Mouse (Mus musculus) stomach, embryonic 16.5 days (tissue): ENCODE results near the gene Cdh13. TPM values are rescaled to one million over a fixed set of nuclear protein-coding genes. Genes with fewer than 3 reads are reported as not detected.
"Not testable (repeated sequence)": the region's sequence is repeated elsewhere in the genome, so short reads cannot be mapped to it uniquely, and the experiment has no call there.

Experiments used
- ATAC-seq: fragments of 200-750 bp; cut with Nextera tagmentation; 2 replicates; pipeline ENCODE4 v1.8.0; 2017; ENCODE audit warnings: moderate number of reproducible peaks, moderate TSS enrichment; ENCODE audit not compliant: insufficient read depth, low FRiP score
- H3K27ac ChIP-seq: fragments of 300-500 bp; sonication (generic); 2 replicates; pipeline ENCODE4 v1.5.1; 2014; ENCODE audit warnings: low read length
- H3K27me3 ChIP-seq: fragments of 300-500 bp; sonication (generic); 2 replicates; pipeline ENCODE4 v1.6.1; 2014; ENCODE audit warnings: low read length, control low read depth, mixed read lengths; ENCODE audit not compliant: control insufficient read depth, insufficient read depth
- H3K36me3 ChIP-seq: fragments of 300-500 bp; sonication (generic); 2 replicates; pipeline ENCODE4 v1.6.1; 2014; ENCODE audit warnings: low read length; ENCODE audit not compliant: control insufficient read depth, insufficient read depth
- H3K4me1 ChIP-seq: fragments of 300-500 bp; sonication (generic); 2 replicates; pipeline ENCODE4 v1.6.1; 2014; ENCODE audit warnings: low read length, control low read depth, mixed read lengths; ENCODE audit not compliant: control insufficient read depth, insufficient read depth
- H3K4me2 ChIP-seq: fragments of 300-500 bp; sonication (generic); 2 replicates; pipeline ENCODE4 v1.6.1; 2014; ENCODE audit warnings: low read depth, low read length, mixed read lengths
- H3K4me3 ChIP-seq: fragments of 300-500 bp; sonication (generic); replicated peaks from 2 replicates; pipeline ENCODE4 v1.5.1; 2014; ENCODE audit warnings: mild to moderate bottlenecking, low read length
- H3K9ac ChIP-seq: fragments of 300-500 bp; sonication (generic); 2 replicates; pipeline ENCODE4 v1.6.1; 2014; ENCODE audit warnings: low read length
- H3K9me3 ChIP-seq: fragments of 300-500 bp; sonication (generic); replicated peaks from 2 replicates; pipeline ENCODE4 v1.6.1; 2016; ENCODE audit warnings: low read length, control low read depth; ENCODE audit not compliant: control insufficient read depth
- WGBS: fragments of 180-500 bp; shearing (Covaris S2); extraction: QIAGEN DNeasy Blood & Tissue Kit; methylation state at CpG from one replicate; pipeline ENCODE4 v1.1.7; 2014; 5-methylcytosine and 5-hydroxymethylcytosine counted together
- polyA plus RNA-seq: library from polyadenylated mRNA; unstranded; fragments of >200 nt; fragmentation: Nextera tagmentation; extraction: Ambion mirVana; gene quantifications from 2 replicates; pipeline ENCODE4 v1.2.1, GENCODE M21; 2015

The Cdh13 gene
- polyA plus RNA-seq, 1 experiment from 2014 or later: 19.9 TPM

DNA sequence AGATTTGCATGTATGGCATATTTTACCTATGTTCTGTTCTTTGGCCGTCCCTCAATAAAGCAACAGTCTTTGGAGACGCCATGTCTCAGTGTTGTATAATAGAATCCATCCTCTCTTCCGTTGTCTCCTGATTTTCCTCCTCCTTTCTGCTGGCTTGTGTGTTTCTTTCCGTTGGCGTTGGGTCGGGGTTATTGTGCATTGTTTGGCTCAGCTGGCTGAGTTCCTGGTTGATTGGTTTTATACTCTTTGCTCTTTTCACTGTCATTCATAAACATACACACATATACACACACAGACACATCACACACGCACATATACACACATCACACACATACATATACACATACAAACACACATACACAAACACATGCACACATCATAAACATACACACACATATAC is 470.6 kb downstream of the Cdh13 start:
- Histone ChIP-seq H3K27me3 (no peaks in the 10 kb centered on the region), H3K27ac (no peak overlapping the region), H3K9ac (no peak overlapping the region), H3K4me3 (no peak overlapping the region), H3K36me3 (no peaks in the 10 kb centered on the region), H3K9me3 (no peaks in the 10 kb centered on the region), H3K4me2 (no peak overlapping the region), H3K4me1 (no peaks in the 10 kb centered on the region)
- 74% methylated on average over 7 of the region's 7 CpGs for WGBS
- no peak for ATAC-seq

- not testable (repeated sequence) for H3K27ac ChIP-seq, H3K9me3 ChIP-seq, ATAC-seq, H3K36me3 ChIP-seq, H3K4me3 ChIP-seq, H3K9ac ChIP-seq, H3K4me2 ChIP-seq, H3K4me1 ChIP-seq, H3K27me3 ChIP-seq
- WGBS: 87% methylated on average over 6 of the region's 6 CpGs
Observed at GRCm38 (mm10) chr8:118777507-118777906, 494.0 kb downstream of the Cdh13 start.

GRCm38 (mm10) chr8:118778374-118778773 is 494.8 kb downstream of the Cdh13 start:
- no peak for ATAC-seq
- no peaks in the 10 kb centered on the region for H3K4me1 ChIP-seq
- H3K9ac ChIP-seq: no peak overlapping the region
- H3K4me2 ChIP-seq: no peak overlapping the region
- no peak overlapping the region for H3K27ac ChIP-seq
- no peaks in the 10 kb centered on the region for H3K27me3 ChIP-seq
- no peak overlapping the region for H3K4me3 ChIP-seq
- H3K9me3 ChIP-seq: no peaks in the 10 kb centered on the region
- H3K36me3 ChIP-seq: no peaks in the 10 kb centered on the region
- WGBS: 74% methylated on average over 1 of the region's 1 CpGs

DNA sequence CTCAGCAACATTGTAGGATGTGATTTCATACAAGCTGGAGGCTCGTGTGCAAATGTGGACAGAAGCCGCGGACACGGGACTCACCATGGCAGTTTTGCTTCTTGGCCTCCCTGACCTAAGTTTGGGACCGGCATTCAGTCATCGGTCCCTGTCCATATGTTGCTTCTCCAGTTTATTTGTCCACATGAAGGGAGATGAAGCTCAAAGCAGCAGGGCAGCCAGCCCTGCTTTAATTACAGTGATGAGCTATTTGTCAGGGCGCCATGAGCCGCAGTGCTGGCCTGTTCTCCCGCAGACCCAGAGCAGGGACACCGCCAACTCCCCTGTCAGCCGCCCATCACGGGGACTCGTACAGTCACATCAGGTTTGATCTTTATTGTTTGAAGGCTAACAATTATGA is 502.1 kb downstream of the Cdh13 start:
- H3K4me3 ChIP-seq: no peak overlapping the region
- no peak overlapping the region for H3K4me2 ChIP-seq
- H3K4me1 ChIP-seq: no peaks in the 10 kb centered on the region
- H3K9ac ChIP-seq: no peak overlapping the region
- no peak for ATAC-seq
- H3K27ac ChIP-seq: no peak overlapping the region
- H3K36me3 ChIP-seq: no peaks in the 10 kb centered on the region
- no peaks in the 10 kb centered on the region for H3K9me3 ChIP-seq
- H3K27me3 ChIP-seq: no peaks in the 10 kb centered on the region
- WGBS: 84% methylated on average over 13 of the region's 13 CpGs

- no peak overlapping the region for H3K27ac ChIP-seq
- no peaks in the 10 kb centered on the region for H3K36me3 ChIP-seq
- 78% methylated on average over 7 of the region's 7 CpGs for WGBS
- H3K27me3 ChIP-seq: no peaks in the 10 kb centered on the region
- H3K4me1 ChIP-seq: no peaks in the 10 kb centered on the region
- H3K4me2 ChIP-seq: no peak overlapping the region
- no peak overlapping the region for H3K9ac ChIP-seq
- no peak overlapping the region for H3K4me3 ChIP-seq
- no peaks in the 10 kb centered on the region for H3K9me3 ChIP-seq
- ATAC-seq: no peak
Observed at GRCm38 (mm10) chr8:118789649-118790048, 506.1 kb downstream of the Cdh13 start.

GRCm38 (mm10) chr8:118794886-118795285 is 511.4 kb downstream of the Cdh13 start:
- Histone ChIP-seq H3K9ac (no peak overlapping the region), H3K36me3 (no peaks in the 10 kb centered on the region), H3K4me3 (no peak overlapping the region), H3K27ac (no peak overlapping the region), H3K4me2 (no peak overlapping the region), H3K4me1 (no peaks in the 10 kb centered on the region), H3K9me3 (no peaks in the 10 kb centered on the region), H3K27me3 (no peaks in the 10 kb centered on the region)
- no peak for ATAC-seq
- 84% methylated on average over 9 of the region's 9 CpGs for WGBS

DNA sequence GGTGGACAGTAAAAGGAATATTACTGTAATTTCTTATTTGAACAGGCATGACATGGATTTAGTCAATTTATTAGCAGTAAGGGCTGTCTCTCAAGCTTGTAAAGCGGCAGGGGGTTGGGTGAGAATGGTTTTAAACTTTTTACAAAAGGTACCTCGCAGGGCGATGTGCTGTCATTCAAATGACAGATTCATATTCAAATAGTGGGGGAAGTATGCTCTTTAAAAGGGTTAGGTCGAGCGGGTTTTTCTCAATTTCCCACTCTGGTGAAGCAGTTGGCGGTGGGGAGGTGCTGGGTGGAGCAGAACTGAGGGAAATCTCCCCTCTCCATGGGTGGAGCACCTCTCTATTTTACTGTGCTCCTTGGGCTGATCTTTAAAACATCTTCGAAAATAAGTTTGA is 513.0 kb downstream of the Cdh13 start:
- Histone ChIP-seq H3K4me2 (no peak overlapping the region), H3K4me3 (no peak overlapping the region), H3K4me1 (no peaks in the 10 kb centered on the region), H3K27ac (no peak overlapping the region), H3K36me3 (no peaks in the 10 kb centered on the region), H3K9me3 (peaks cover 4% of the 10 kb centered on the region), H3K9ac (no peak overlapping the region), H3K27me3 (no peaks in the 10 kb centered on the region)
- no peak for ATAC-seq
- WGBS: 56% methylated on average over 7 of the region's 7 CpGs

DNA sequence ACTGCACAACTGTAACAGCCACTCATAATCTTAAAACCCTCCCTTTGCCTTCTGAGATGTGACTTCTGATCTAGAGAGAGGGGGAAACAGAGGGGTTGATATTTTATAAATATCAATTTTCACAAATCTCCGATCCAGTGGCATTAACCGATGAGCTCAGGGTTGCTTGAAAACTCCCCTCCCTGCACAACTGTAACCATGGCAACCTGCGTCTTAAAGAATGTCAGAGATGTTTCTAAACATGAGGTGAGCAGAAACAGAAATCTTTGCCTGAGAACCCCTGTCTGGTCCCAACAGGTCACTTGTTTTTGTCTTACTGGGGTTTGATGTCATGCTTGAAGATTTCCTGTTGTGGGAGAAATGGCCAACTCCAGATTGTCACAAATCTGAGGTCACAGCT is 513.6 kb downstream of the Cdh13 start:
- 60% methylated on average over 3 of the region's 3 CpGs for WGBS
- no peaks in the 10 kb centered on the region for H3K27me3 ChIP-seq
- H3K4me2 ChIP-seq: no peak overlapping the region
- H3K9ac ChIP-seq: no peak overlapping the region
- no peaks in the 10 kb centered on the region for H3K4me1 ChIP-seq
- no peak for ATAC-seq
- no peak overlapping the region for H3K4me3 ChIP-seq
- no peak overlapping the region for H3K27ac ChIP-seq
- peaks cover 4% of the 10 kb centered on the region for H3K9me3 ChIP-seq
- H3K36me3 ChIP-seq: no peaks in the 10 kb centered on the region

DNA sequence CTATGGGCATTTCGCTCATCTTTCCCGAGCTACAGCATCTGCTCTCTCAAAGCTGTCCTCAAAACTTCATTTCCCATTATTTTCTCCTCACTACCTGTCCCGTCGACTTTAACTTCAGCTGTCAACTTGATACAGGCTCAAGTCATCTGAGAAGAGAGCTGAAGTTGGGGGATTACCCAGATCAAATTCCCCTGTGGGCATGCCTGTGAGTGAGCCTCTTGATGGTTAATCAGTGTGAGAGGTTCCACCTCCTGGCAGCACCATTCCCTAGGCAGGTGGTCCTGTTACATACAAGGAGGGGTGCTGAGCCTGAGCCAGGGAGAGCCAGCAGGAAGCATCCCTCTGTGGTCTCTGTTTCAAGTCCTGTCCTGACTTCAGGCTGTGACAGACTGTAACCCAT is 519.6 kb downstream of the Cdh13 start:
- Histone ChIP-seq H3K4me2 (no peak overlapping the region), H3K4me1 (no peaks in the 10 kb centered on the region), H3K4me3 (no peak overlapping the region), H3K27me3 (no peaks in the 10 kb centered on the region), H3K27ac (no peak overlapping the region), H3K36me3 (no peaks in the 10 kb centered on the region), H3K9me3 (peaks cover 4% of the 10 kb centered on the region), H3K9ac (no peak overlapping the region)
- ATAC-seq: no peak
- WGBS: 84% methylated on average over 4 of the region's 4 CpGs

GRCm38 (mm10) chr8:118809660-118810059 is 526.1 kb downstream of the Cdh13 start:
- no peak overlapping the region for H3K4me2 ChIP-seq
- no peaks in the 10 kb centered on the region for H3K9me3 ChIP-seq
- no peak overlapping the region for H3K27ac ChIP-seq
- no peak for ATAC-seq
- H3K4me1 ChIP-seq: no peaks in the 10 kb centered on the region
- no peak overlapping the region for H3K9ac ChIP-seq
- no peaks in the 10 kb centered on the region for H3K36me3 ChIP-seq
- H3K27me3 ChIP-seq: no peaks in the 10 kb centered on the region
- no peak overlapping the region for H3K4me3 ChIP-seq
- WGBS: 70% methylated on average over 6 of the region's 6 CpGs
